Mouse (Mus musculus) mouse trophoblast stem cell (cell line): ENCODE data around the gene Brd3.
"Not testable (repeated sequence)": the region's sequence is repeated elsewhere in the genome, so short reads cannot be mapped to it uniquely, and the experiment has no call there.

Experiments
- in situ Hi-C, 2 experiments: fragments of 300-500 bp; cut with MseI, MboI; formaldehyde crosslinking; loops; 2 replicates in 1 of 2; 3 replicates in 1 of 2; pipeline ENCODE4 v1.15.1; 2025

Brd3 gene

GRCm38 (mm10) chr2:27507562-27507961 lies at the start of gene Brd3:
Gene Brd3 (minus strand): TSS chr2:27507662.
- in situ Hi-C loops, result no loop called here

GRCm38 (mm10) chr2:27556921-27557320 lies 49.5 kb upstream of the Brd3 start:
- in situ Hi-C loops, result no loop called here

GRCm38 (mm10) chr2:27554308-27554707 lies 46.8 kb upstream of the Brd3 start:
- in situ Hi-C loops, result no loop called here

- in situ Hi-C loops, result no loop called here
Observed at GRCm38 (mm10) chr2:27552620-27553287, 45.3 kb upstream of the Brd3 start.

- in situ Hi-C loops, result no loop called here
Observed at GRCm38 (mm10) chr2:27548664-27549369, 41.4 kb upstream of the Brd3 start.

GRCm38 (mm10) chr2:27547986-27548385 lies 40.5 kb upstream of the Brd3 start:
- in situ Hi-C loops, result no loop called here

- in situ Hi-C loops, result no loop called here
Observed at GRCm38 (mm10) chr2:27547326-27547725, 39.9 kb upstream of the Brd3 start.

- in situ Hi-C loops, result not testable (repeated sequence)
Observed at GRCm38 (mm10) chr2:27546041-27546440, 38.6 kb upstream of the Brd3 start.

GRCm38 (mm10) chr2:27545517-27545916 lies 38.1 kb upstream of the Brd3 start:
- in situ Hi-C loops, result not testable (repeated sequence)

GRCm38 (mm10) chr2:27544613-27545012 lies 37.2 kb upstream of the Brd3 start:
- in situ Hi-C loops, result no loop called here

GRCm38 (mm10) chr2:27541225-27541624 lies 33.8 kb upstream of the Brd3 start:
- in situ Hi-C loops, result no loop called here

- in situ Hi-C loops, result no loop called here
Observed at GRCm38 (mm10) chr2:27540515-27540836, 33.0 kb upstream of the Brd3 start.

- in situ Hi-C loops, result no loop called here
Observed at GRCm38 (mm10) chr2:27539772-27540514, 32.5 kb upstream of the Brd3 start.

- in situ Hi-C loops, result no loop called here
Observed at GRCm38 (mm10) chr2:27539336-27539735, 31.9 kb upstream of the Brd3 start.

GRCm38 (mm10) chr2:27538455-27539330 lies 31.2 kb upstream of the Brd3 start:
- in situ Hi-C loops, result not testable (repeated sequence)

GRCm38 (mm10) chr2:27518283-27518682 lies 10.8 kb upstream of the Brd3 start:
- in situ Hi-C loops, result no loop called here

- in situ Hi-C loops, result no loop called here
Observed at GRCm38 (mm10) chr2:27516289-27516688, 8.8 kb upstream of the Brd3 start.

- in situ Hi-C loops, result no loop called here
Observed at GRCm38 (mm10) chr2:27515341-27516166, 8.1 kb upstream of the Brd3 start.

GRCm38 (mm10) chr2:27514639-27515328 lies 7.3 kb upstream of the Brd3 start, which contains the start of gene Wdr5:
Gene Wdr5 (plus strand): TSS chr2:27515157.
- in situ Hi-C loops, result no loop called here

- in situ Hi-C loops, result no loop called here
Observed at GRCm38 (mm10) chr2:27513861-27514260, 6.4 kb upstream of the Brd3 start.
